Mouse (Mus musculus): ENCODE results near the gene Mpp3. TPM values are rescaled to one million over a fixed set of nuclear protein-coding genes. Genes with fewer than 3 reads are reported as not detected.

Mpp3 gene
- total and polyA plus RNA-seq, 3 experiments: 0.22 TPM; not detected in 2

DNA sequence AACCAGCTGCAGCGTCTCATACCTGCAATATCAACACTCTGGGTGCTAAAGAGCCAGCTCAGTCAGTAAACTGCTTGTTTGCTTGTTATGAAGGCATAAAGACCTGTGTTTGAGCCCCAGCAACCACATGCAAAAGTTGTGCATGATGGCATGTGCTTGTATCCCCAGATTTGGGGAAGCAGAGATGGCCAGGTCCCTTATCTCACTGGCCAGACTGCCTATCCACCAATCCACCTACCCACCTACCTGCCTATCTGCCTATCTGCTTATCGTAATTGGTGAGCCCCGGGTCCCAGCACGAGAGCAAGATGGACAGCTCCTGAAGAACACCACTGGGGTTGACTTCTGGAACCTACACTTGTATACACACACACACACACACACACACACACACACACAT lies 1.0 kb upstream of the Mpp3 start:
- no peak for TF ChIP-seq GATA1 (IDR thresholded peaks at IDR 0.05; ENCODE audit: borderline replicate concordance, low read length)
- no peak for TF ChIP-seq GATA2 (IDR thresholded peaks at IDR 0.05; ENCODE audit: borderline replicate concordance, low read depth, low read length)
- TF ChIP-seq TAL1 (conservative IDR thresholded peaks at IDR 0.05; ENCODE audit: low read depth, low read length): peak; percentile 69
- Histone ChIP-seq H3K9me3 (replicated peaks) (no peaks in the 10 kb centered on the region), H3K27me3 (ENCODE audit: insufficient read depth, low read length) (peaks cover 55% of the 10 kb centered on the region), H3K36me3 (replicated peaks) (no peaks in the 10 kb centered on the region), H3K4me1 (ENCODE audit: insufficient read depth, low read depth, low read length) (peaks cover 34% of the 10 kb centered on the region), H3K4me3 (ENCODE audit: low read depth, low read length) (no peak overlapping the region)
- ATAC-seq (ENCODE audit: extremely low read depth, insufficient number of reproducible peaks, low FRiP score, poor library complexity, severe bottlenecking) (peak; percentile 40; the same call in 1 of the 2 replicates), DNase-seq (ENCODE audit: low spot score) (peak; percentile 12)

DNA sequence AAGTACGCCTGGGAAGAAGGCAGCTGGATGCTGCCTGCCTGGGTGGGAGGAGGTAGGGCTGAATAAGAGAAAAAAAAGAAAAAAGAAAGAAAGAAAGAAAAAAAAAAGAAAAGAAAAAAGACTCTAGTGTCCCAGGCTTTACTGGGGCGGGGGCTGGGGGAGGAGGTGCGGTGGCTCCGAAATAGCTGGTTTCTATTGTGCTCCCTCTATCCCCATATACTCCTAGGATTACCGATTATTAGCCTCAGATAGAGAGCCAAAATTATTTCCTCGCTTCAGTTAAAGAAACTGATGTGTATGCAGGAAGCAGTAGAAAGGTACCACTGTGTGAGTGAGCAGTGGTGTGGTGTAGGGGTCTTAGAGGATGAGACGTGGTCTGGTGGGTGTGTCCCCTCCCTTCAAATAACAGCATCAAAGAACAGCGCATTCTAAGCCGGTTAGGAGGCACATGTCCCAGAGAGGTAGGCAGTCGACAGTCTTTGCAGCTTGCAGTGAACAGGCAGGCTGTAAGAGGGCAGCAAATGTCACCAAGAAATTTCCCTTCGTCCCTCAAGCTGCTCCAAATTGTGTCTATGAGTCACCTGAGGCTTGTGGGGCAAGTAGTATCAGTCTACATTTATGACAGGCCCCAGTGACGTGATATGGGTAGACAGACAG lies 772 bp downstream of the Mpp3 start:
- no peak for TF ChIP-seq CTCF (IDR thresholded peaks at IDR 0.05; ENCODE audit: low read depth, low read length)
- no peak for TF ChIP-seq TAL1 (conservative IDR thresholded peaks at IDR 0.05; ENCODE audit: low read depth, low read length)
- no peak for TF ChIP-seq GATA1 (IDR thresholded peaks at IDR 0.05; ENCODE audit: borderline replicate concordance, low read length)
- TF ChIP-seq GATA2 (IDR thresholded peaks at IDR 0.05; ENCODE audit: borderline replicate concordance, low read depth, low read length): no peak
- TF ChIP-seq POLR2AphosphoS5 (IDR thresholded peaks at IDR 0.05; ENCODE audit: insufficient replicate concordance, low read depth, low read length): no peak
- no peak overlapping the region; the same call in 1 of the 2 replicates for H3K4me3 ChIP-seq (ENCODE audit: low read depth, low read length)
- ATAC-seq (ENCODE audit: extremely low read depth, insufficient number of reproducible peaks, low FRiP score, poor library complexity, severe bottlenecking) (no peak), DNase-seq (ENCODE audit: low spot score) (no peak)
- H3K27me3 ChIP-seq (ENCODE audit: insufficient read depth, low read length): peaks cover 59% of the 10 kb centered on the region
- H3K4me1 ChIP-seq (ENCODE audit: insufficient read depth, low read depth, low read length): peaks cover 34% of the 10 kb centered on the region
- no peaks in the 10 kb centered on the region for H3K9me3 ChIP-seq (replicated peaks)
- no peaks in the 10 kb centered on the region for H3K36me3 ChIP-seq (replicated peaks)

DNA sequence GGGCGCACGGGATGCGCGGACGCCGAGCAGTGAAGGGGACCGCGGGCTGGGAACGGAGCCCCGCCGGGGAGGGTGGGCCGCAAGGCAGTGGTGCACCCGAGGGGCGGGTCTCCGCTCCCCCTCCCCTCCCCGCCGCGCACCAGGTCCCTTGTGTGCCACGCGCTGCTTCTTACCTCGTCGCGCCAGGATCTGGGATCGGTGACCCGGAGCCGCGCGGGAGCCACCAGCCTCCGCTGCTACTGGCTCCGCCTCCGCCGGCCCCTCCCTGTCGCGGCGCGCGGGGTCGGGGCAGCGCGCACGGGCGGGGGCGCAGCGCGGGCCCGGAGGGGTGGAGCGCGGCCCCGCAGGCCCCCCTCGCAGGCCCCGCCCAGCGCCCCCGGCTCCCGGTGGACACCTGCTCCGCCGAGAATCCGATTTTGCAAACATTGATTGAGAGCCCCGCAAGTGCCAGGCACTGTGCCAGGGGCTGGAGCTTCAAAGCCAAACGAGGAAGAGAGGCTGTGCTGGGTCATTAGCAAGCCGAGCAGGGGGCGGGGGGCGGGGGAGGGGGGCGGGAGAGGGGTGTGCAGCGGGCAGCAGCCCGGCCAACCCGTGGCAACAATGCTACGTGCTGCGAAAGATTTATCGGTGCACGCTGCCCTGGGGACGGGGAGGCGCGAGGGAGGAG lies 1.4 kb downstream of the Mpp3 start:
- Histone ChIP-seq H3K27me3 (ENCODE audit: insufficient read depth, low read length) (peaks cover 55% of the 10 kb centered on the region), H3K4me1 (ENCODE audit: insufficient read depth, low read depth, low read length) (peaks cover 34% of the 10 kb centered on the region), H3K36me3 (replicated peaks) (no peaks in the 10 kb centered on the region), H3K9me3 (replicated peaks) (no peaks in the 10 kb centered on the region), H3K4me3 (ENCODE audit: low read depth, low read length) (peak overlapping the region; percentile 67; the same call in 1 of the 2 replicates)
- TF ChIP-seq CTCF (IDR thresholded peaks at IDR 0.05; ENCODE audit: low read depth, low read length): no peak
- TF ChIP-seq GATA1 (IDR thresholded peaks at IDR 0.05; ENCODE audit: borderline replicate concordance, low read length): no peak
- TF ChIP-seq POLR2AphosphoS5 (IDR thresholded peaks at IDR 0.05; ENCODE audit: insufficient replicate concordance, low read depth, low read length): no peak
- no peak for TF ChIP-seq GATA2 (IDR thresholded peaks at IDR 0.05; ENCODE audit: borderline replicate concordance, low read depth, low read length)
- DNase-seq (ENCODE audit: low spot score) (peak; percentile 48), ATAC-seq (ENCODE audit: extremely low read depth, insufficient number of reproducible peaks, low FRiP score, poor library complexity, severe bottlenecking) (no peak)

DNA sequence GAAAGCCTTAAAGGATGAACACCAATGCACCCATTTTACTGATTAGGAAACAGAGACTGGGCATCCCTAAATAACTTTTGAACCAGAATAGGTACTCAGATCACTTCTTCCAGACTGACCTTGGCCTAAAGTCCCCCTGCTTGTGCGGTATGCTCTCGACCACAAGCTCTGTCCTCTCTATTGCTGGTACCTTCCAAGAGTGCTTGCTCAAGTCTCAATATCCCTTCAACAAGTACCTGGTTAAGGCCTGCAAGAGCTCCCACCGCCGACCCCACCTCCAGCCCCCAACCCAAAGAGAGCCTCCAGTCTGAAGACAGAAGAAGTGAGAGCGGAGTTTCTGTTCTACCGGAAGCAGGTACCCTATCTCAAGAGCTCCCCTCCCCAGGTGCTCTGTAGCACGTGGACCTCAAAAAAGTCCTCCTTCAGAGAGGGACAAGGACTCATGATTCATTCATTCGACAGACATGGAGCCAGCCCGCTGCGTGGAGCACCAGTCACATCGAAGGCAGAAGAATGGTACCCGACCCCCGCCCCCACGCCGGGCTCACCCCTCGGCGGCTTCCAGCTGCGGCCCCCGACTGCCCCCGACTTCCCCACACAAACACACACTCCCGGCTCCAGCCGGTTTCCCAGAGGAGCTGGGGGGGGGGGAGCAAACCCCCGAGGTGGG lies 2.1 kb downstream of the Mpp3 start:
- Histone ChIP-seq H3K36me3 (replicated peaks) (no peaks in the 10 kb centered on the region), H3K4me1 (ENCODE audit: insufficient read depth, low read depth, low read length) (peaks cover 34% of the 10 kb centered on the region), H3K9me3 (replicated peaks) (no peaks in the 10 kb centered on the region), H3K27me3 (ENCODE audit: insufficient read depth, low read length) (peaks cover 55% of the 10 kb centered on the region), H3K4me3 (ENCODE audit: low read depth, low read length) (peak overlapping the region; percentile 67; the same call in 1 of the 2 replicates)
- TF ChIP-seq GATA2 (IDR thresholded peaks at IDR 0.05; ENCODE audit: borderline replicate concordance, low read depth, low read length) (no peak), GATA1 (IDR thresholded peaks at IDR 0.05; ENCODE audit: borderline replicate concordance, low read length) (no peak), POLR2AphosphoS5 (IDR thresholded peaks at IDR 0.05; ENCODE audit: insufficient replicate concordance, low read depth, low read length) (no peak), CTCF (IDR thresholded peaks at IDR 0.05; ENCODE audit: low read depth, low read length) (no peak), TAL1 (conservative IDR thresholded peaks at IDR 0.05; ENCODE audit: low read depth, low read length) (no peak)
- ATAC-seq (ENCODE audit: extremely low read depth, insufficient number of reproducible peaks, low FRiP score, poor library complexity, severe bottlenecking) (no peak), DNase-seq (ENCODE audit: low spot score) (no peak)

DNA sequence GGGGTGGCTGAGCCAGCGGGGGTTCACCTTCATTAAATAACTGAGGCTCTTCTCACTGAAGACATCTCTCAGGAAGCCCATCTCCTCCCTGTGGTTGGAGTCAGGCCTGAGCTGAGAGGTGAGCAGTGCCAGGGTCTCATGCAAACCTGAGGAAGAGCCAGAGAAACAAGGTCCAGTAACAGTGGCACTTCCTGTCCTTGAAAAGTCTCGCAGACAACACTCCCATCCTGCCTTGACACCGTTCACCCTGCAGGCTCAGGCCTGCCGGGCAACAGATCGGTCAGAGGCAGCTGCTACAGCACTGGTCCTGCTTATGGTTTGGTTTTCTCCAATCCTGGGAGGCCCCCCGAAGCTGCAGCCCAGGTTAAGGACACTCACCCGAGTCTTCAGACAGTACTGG lies 2.9 kb downstream of the Mpp3 start:
- ATAC-seq (ENCODE audit: extremely low read depth, insufficient number of reproducible peaks, low FRiP score, poor library complexity, severe bottlenecking) (no peak), DNase-seq (ENCODE audit: low spot score) (no peak)
- Histone ChIP-seq H3K9me3 (replicated peaks) (no peaks in the 10 kb centered on the region), H3K4me3 (ENCODE audit: low read depth, low read length) (no peak overlapping the region), H3K4me1 (ENCODE audit: insufficient read depth, low read depth, low read length) (peaks cover 32% of the 10 kb centered on the region), H3K36me3 (replicated peaks) (no peaks in the 10 kb centered on the region), H3K27me3 (ENCODE audit: insufficient read depth, low read length) (peaks cover 54% of the 10 kb centered on the region)
- TF ChIP-seq GATA2 (IDR thresholded peaks at IDR 0.05; ENCODE audit: borderline replicate concordance, low read depth, low read length) (no peak), TAL1 (conservative IDR thresholded peaks at IDR 0.05; ENCODE audit: low read depth, low read length) (no peak), GATA1 (IDR thresholded peaks at IDR 0.05; ENCODE audit: borderline replicate concordance, low read length) (no peak), POLR2AphosphoS5 (IDR thresholded peaks at IDR 0.05; ENCODE audit: insufficient replicate concordance, low read depth, low read length) (no peak), CTCF (IDR thresholded peaks at IDR 0.05; ENCODE audit: low read depth, low read length) (no peak)

DNA sequence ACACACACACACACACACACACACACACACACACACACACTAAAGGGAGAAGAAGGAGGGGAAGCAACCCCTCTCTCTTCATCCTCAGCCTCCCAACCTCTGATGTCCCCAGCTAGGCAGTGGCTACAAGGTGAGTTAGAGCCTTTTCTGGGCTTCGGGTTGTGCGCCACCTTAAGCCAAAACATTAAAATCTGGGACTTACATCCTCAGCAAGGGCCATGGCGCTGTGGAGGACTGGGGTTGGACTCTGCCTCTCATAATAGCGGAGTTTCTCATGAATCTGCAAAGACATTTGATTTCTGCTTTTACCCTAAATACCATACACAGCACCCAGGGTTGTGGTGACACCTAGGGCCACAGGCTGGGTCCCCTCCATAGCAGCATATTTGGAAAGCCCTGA lies 3.4 kb downstream of the Mpp3 start:
- Histone ChIP-seq H3K9me3 (replicated peaks) (no peaks in the 10 kb centered on the region), H3K4me3 (ENCODE audit: low read depth, low read length) (no peak overlapping the region), H3K36me3 (replicated peaks) (no peaks in the 10 kb centered on the region), H3K4me1 (ENCODE audit: insufficient read depth, low read depth, low read length) (peaks cover 28% of the 10 kb centered on the region), H3K27me3 (ENCODE audit: insufficient read depth, low read length) (peaks cover 58% of the 10 kb centered on the region)
- ATAC-seq (ENCODE audit: extremely low read depth, insufficient number of reproducible peaks, low FRiP score, poor library complexity, severe bottlenecking) (no peak), DNase-seq (ENCODE audit: low spot score) (no peak)
- TF ChIP-seq POLR2AphosphoS5 (IDR thresholded peaks at IDR 0.05; ENCODE audit: insufficient replicate concordance, low read depth, low read length): no peak
- no peak for TF ChIP-seq GATA1 (IDR thresholded peaks at IDR 0.05; ENCODE audit: borderline replicate concordance, low read length)
- no peak for TF ChIP-seq GATA2 (IDR thresholded peaks at IDR 0.05; ENCODE audit: borderline replicate concordance, low read depth, low read length)
- no peak for TF ChIP-seq TAL1 (conservative IDR thresholded peaks at IDR 0.05; ENCODE audit: low read depth, low read length)
- no peak for TF ChIP-seq CTCF (IDR thresholded peaks at IDR 0.05; ENCODE audit: low read depth, low read length)
